Mouse (Mus musculus): ENCODE measurements around the gene Cuzd1. TPM values are rescaled to one million over a fixed set of nuclear protein-coding genes. Genes with fewer than 3 reads are reported as not detected.

Cuzd1 gene
- polyA plus RNA-seq (2012; ENCODE audit: insufficient read depth, insufficient read length, low replicate concordance, missing spikeins), result not detected in 2 replicates

DNA sequence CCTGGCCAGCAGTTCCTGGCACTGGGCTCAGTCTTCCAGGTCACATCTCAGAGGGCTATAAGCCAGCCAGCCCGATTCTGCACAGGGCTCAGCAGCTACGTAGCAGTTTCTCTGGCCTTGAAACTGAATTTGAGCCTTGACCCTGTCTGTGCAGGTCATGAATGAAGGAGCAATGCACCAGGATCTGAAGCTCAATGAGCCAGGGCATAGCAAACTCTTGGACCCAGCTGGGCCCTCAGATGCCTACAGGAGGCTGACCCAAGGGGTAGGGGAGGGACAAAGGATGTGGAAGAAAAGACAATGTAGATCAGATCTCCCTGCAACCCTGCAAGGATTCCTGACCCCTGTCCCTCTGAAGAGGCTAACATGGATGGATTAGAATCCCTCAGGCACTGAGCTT lies at the start of gene Cuzd1:
Cuzd1 (minus strand) TSS at position 101 of the 400 bp plus-strand sequence.
- no peak for TF ChIP-seq CTCF (IDR thresholded peaks at IDR 0.05; ENCODE audit: insufficient read depth, low read depth, low read length)
- Histone ChIP-seq H3K4me3 (ENCODE audit: insufficient read depth, low read depth, low read length) (no peak within 1 kb of the TSS), H3K27ac (ENCODE audit: insufficient read depth, low read depth, low read length) (no peak within 1 kb of the TSS), H3K4me1 (ENCODE audit: control insufficient read depth, insufficient read depth, low read length) (0 out of 2 replicates have a peak, but pooled peaks cover 2% of the 10 kb centered on the region)
- WGBS, result 69% methylated on average over 2 of the region's 2 CpGs

DNA sequence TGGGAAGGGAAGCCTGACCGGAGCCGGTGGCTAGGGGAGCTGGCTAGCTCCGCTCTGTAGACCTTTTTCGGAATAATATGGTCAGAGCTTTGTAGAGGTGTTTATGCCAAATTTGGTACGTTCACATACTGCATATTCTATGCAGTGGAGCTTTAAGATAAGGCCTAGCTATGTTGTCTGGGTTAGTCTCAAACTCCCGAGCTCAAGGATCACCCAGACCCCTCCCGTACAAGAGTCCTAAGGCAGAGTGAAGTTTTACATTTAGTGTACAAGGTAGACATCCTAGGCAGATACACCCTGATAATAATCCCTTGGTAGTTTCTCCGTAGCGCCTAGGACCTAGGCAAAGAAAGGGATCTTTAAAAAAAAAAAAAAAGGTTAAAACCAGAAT lies 49.4 kb upstream of the Cuzd1 start:
- 3% methylated on average over 9 of the region's 9 CpGs for WGBS
- TF ChIP-seq CTCF (IDR thresholded peaks at IDR 0.05; ENCODE audit: insufficient read depth, low read depth, low read length) (no peak), POLR2A (IDR thresholded peaks at IDR 0.05; ENCODE audit: insufficient read depth, low read depth, low read length) (no peak)
- Histone ChIP-seq H3K4me3 (ENCODE audit: insufficient read depth, low read depth, low read length) (peak overlapping the region; percentile 96), H3K4me1 (ENCODE audit: control insufficient read depth, insufficient read depth, low read length) (no peaks in the 10 kb centered on the region), H3K27ac (ENCODE audit: insufficient read depth, low read depth, low read length) (peak overlapping the region; percentile 98; the same call in 1 of the 2 replicates)

- TF ChIP-seq CTCF (IDR thresholded peaks at IDR 0.05; ENCODE audit: insufficient read depth, low read depth, low read length) (peak; percentile 81), POLR2A (IDR thresholded peaks at IDR 0.05; ENCODE audit: insufficient read depth, low read depth, low read length) (peak; percentile 97)
- 5% methylated on average over 47 of the region's 47 CpGs for WGBS
- H3K4me3 ChIP-seq (ENCODE audit: insufficient read depth, low read depth, low read length), result peak within 1 kb of the TSS; percentile 96
- peak within 1 kb of the TSS; percentile 98 for H3K27ac ChIP-seq (ENCODE audit: insufficient read depth, low read depth, low read length)
- no peaks in the 10 kb centered on the region for H3K4me1 ChIP-seq (ENCODE audit: control insufficient read depth, insufficient read depth, low read length)
Observed at GRCm38 (mm10) chr7:131370648-131371469, 48.8 kb upstream of the Cuzd1 start, which contains the start of gene Pstk. Gene Pstk, plus strand, starts transcription at chr7:131371141.

GRCm38 (mm10) chr7:131364131-131364530 lies 42.0 kb upstream of the Cuzd1 start:
- peaks cover 2% of the 10 kb centered on the region for H3K4me1 ChIP-seq (ENCODE audit: control insufficient read depth, insufficient read depth, low read length)
- H3K4me3 ChIP-seq (ENCODE audit: insufficient read depth, low read depth, low read length), result no peak overlapping the region
- no peak for TF ChIP-seq POLR2A (IDR thresholded peaks at IDR 0.05; ENCODE audit: insufficient read depth, low read depth, low read length)
- TF ChIP-seq CTCF (IDR thresholded peaks at IDR 0.05; ENCODE audit: insufficient read depth, low read depth, low read length), result no peak
- no peak overlapping the region for H3K27ac ChIP-seq (ENCODE audit: insufficient read depth, low read depth, low read length)
- WGBS, result 94% methylated on average over 8 of the region's 8 CpGs

DNA sequence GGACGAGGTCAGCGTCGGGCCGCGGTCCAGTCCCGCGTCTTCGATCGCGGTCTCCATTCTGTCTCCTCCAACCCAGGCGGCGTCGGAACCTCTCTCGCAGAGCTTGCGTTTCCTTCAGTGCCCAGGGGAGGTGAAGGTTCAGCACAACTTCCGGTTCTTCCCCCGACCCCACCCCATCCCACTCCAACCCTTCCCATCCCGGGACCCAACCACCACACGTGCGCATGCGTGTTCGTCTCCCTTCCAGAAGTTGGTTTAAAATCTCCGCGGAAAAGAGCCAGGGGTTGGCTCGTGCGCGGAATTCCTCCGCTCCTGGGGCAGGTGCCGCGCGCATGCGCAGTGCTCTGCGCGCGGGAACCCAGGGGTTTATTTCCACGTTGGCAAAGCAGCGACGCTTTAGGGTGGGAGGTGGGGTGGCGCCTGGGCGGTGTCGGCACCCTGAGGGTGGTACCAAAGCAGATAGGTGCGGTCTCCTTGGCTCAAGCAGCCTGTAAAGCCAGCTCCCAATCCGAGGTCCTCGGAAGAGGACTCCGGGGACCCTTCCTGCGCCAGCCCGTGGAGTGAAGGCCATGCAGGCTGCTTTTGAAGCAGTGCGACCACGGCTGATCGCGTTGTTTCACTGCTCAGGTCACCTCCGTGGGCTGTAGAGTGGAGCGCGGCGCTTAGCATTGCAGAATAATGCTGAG lies 40.7 kb upstream of the Cuzd1 start, which contains the start of gene 2310057M21Rik:
2310057M21Rik (minus strand) TSS at position 145 of the 686 bp plus-strand sequence.
- H3K4me3 ChIP-seq (ENCODE audit: insufficient read depth, low read depth, low read length), result peak within 1 kb of the TSS; percentile 77
- peaks cover 2% of the 10 kb centered on the region for H3K4me1 ChIP-seq (ENCODE audit: control insufficient read depth, insufficient read depth, low read length)
- H3K27ac ChIP-seq (ENCODE audit: insufficient read depth, low read depth, low read length), result peak within 1 kb of the TSS; percentile 36
- TF ChIP-seq POLR2A (IDR thresholded peaks at IDR 0.05; ENCODE audit: insufficient read depth, low read depth, low read length), result peak; percentile 84
- TF ChIP-seq CTCF (IDR thresholded peaks at IDR 0.05; ENCODE audit: insufficient read depth, low read depth, low read length), result no peak
- WGBS, result under 1% methylated on average over 55 of the region's 55 CpGs

DNA sequence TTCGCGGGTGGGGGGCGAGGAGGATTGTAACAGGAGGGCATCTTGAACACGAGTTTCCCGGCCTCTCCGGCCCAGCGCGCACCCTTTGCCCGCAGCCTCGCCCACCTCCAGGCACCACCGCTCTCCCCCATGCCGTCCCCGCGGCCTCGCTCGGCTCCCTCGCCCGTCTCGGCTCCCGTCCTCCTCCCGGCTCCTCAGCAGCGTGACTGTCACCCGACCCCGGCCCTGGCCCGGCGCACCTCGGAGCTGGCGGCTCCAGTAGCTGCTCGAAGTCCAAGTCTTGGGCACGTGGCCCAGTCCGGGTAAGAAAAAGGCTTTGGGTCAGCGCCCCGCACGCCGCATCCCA lies 40.1 kb upstream of the Cuzd1 start:
- WGBS, result 1% methylated on average over 35 of the region's 35 CpGs
- Histone ChIP-seq H3K27ac (ENCODE audit: insufficient read depth, low read depth, low read length) (peak overlapping the region; percentile 7; the same call in 1 of the 2 replicates), H3K4me1 (ENCODE audit: control insufficient read depth, insufficient read depth, low read length) (peaks cover 2% of the 10 kb centered on the region), H3K4me3 (ENCODE audit: insufficient read depth, low read depth, low read length) (peak overlapping the region; percentile 77)
- TF ChIP-seq CTCF (IDR thresholded peaks at IDR 0.05; ENCODE audit: insufficient read depth, low read depth, low read length) (no peak), POLR2A (IDR thresholded peaks at IDR 0.05; ENCODE audit: insufficient read depth, low read depth, low read length) (no peak)

GRCm38 (mm10) chr7:131356105-131356504 lies 34.0 kb upstream of the Cuzd1 start:
- no peak for TF ChIP-seq POLR2A (IDR thresholded peaks at IDR 0.05; ENCODE audit: insufficient read depth, low read depth, low read length)
- no peak for TF ChIP-seq CTCF (IDR thresholded peaks at IDR 0.05; ENCODE audit: insufficient read depth, low read depth, low read length)
- no peak overlapping the region for H3K27ac ChIP-seq (ENCODE audit: insufficient read depth, low read depth, low read length)
- WGBS, result 97% methylated on average over 13 of the region's 13 CpGs

DNA sequence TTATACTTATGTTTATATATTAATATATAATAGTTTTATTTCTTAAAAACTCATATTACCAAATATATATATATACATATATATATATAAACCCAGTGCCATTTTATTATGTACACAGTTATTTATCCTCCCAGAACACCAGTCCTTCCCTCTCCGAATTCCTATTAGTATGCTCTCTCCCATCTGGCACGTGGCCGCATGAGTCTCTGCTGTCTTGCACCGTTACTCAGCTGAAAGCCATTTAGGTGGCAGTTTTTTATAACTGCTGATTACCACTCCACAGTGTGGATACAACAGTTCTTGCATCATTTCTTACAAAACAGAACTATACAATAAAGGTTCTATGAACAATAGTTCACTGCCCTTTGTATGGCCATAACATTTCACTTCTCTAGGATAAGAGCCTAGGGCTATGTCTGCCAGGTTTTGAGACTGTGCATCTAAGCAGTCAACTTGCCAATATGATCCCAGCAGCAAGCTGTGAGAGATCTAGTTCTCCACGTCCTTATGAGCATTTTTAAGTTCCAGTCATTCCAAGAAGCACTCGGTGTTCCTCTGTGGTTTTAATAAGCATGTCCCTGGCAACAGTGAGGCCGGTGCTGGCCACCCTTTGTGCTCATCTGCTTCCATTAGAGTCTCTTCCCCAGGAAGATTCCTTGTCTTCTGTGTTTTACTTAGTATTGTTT lies 23.9 kb upstream of the Cuzd1 start:
- no peak for TF ChIP-seq POLR2A (IDR thresholded peaks at IDR 0.05; ENCODE audit: insufficient read depth, low read depth, low read length)
- TF ChIP-seq CTCF (IDR thresholded peaks at IDR 0.05; ENCODE audit: insufficient read depth, low read depth, low read length), result no peak
- H3K4me3 ChIP-seq (ENCODE audit: insufficient read depth, low read depth, low read length), result no peak overlapping the region
- no peak overlapping the region for H3K27ac ChIP-seq (ENCODE audit: insufficient read depth, low read depth, low read length)
- 58% methylated on average over 7 of the region's 7 CpGs for WGBS
- H3K4me1 ChIP-seq (ENCODE audit: control insufficient read depth, insufficient read depth, low read length), result no peaks in the 10 kb centered on the region

More at GRCm38 (mm10) chr7:131356105-131356504, 34.0 kb upstream of the Cuzd1 start:
- Histone ChIP-seq H3K4me3 (ENCODE audit: insufficient read depth, low read depth, low read length) (no peak overlapping the region), H3K4me1 (ENCODE audit: control insufficient read depth, insufficient read depth, low read length) (peaks cover 2% of the 10 kb centered on the region)
